Mouse (Mus musculus) MEL (cell line): Measurements from ENCODE around the gene Stx1a.

Experiments
- CTCF ChIP-seq, 3 experiments: IDR thresholded peaks in 2 of 3; conservative IDR thresholded peaks in 1 of 3; 2 replicates each; pipeline ENCODE4 v1.5.1; 2011 to 2012; ENCODE audit warnings: low read length in 3 of 3, low read depth in 2 of 3, mild to moderate bottlenecking in 2 of 3, improper control_type of control experiment in 1 of 3, inconsistent platforms in 1 of 3, mixed read lengths in 1 of 3, moderate library complexity in 1 of 3; ENCODE audit not compliant: control insufficient read depth in 1 of 3, insufficient read depth in 1 of 3, poor library complexity in 1 of 3, severe bottlenecking in 1 of 3
- POLR2A ChIP-seq, 2 experiments: IDR thresholded peaks; 2 replicates each; pipeline ENCODE4 v1.6.1; 2011 to 2012; ENCODE audit warnings: low read length in 2 of 2, mild to moderate bottlenecking in 2 of 2, control low read depth in 1 of 2, improper control_type of control experiment in 1 of 2, low read depth in 1 of 2, moderate library complexity in 1 of 2; ENCODE audit not compliant: control insufficient read depth in 1 of 2, insufficient read depth in 1 of 2, poor library complexity in 1 of 2

- TF ChIP-seq CTCF (IDR thresholded peaks at IDR 0.05 in 2 of 3, conservative IDR thresholded peaks at IDR 0.05 in 1 of 3; ENCODE audit: control insufficient read depth in 1 of 3, insufficient read depth in 1 of 3, low read depth in 2 of 3, low read length in 3 of 3, poor library complexity in 1 of 3, severe bottlenecking in 1 of 3): peak; percentile 97 to 98 (median 98)
- no peak for TF ChIP-seq POLR2A (IDR thresholded peaks at IDR 0.05; ENCODE audit: control insufficient read depth in 1 of 2, insufficient read depth in 1 of 2, low read depth in 1 of 2, low read length in 2 of 2, poor library complexity in 1 of 2)
These were observed 7.8 kb upstream of the Stx1a start for GRCm38 (mm10) chr5:135015497-135015896.
